ENCODE assay signal across 1 mouse cellular context in the genomic region with DNA sequence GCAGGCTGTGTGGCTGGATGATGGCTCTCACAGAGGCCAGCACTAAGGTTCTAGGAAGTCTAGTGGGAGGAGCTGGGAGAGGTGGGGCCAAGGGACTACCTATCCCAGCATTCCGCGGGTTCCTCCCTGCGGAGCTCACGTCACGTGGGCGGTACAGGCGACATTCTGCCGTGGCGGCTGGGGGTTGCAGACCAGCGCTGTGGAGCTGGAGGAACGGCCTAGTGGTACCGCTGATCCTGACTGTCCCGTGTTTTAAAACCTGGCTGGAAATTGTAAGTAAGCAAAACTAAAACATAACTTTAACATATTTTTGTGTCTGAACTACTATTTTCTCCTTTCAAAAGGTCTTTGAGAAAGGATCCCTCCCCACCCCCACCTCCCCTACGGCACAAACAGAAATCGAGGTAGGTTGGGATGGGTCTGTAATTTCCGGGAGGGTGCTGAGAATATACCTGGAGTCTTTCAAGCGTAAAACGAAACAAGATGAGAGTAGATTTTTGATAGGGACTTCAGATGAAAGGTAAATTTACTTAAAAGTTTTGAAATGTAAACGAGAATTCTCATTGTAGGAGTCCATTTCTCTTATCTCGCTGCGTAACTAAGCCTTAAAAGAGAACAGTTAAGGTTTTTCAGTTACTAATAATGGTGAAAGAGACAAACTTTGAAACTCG.
A peak's percentile ranks its signal among the peaks of the same experiment; 100 is the strongest.
TF ChIP-seq lines count a peak whose summit lies in the region.

No protein-coding gene starts in this region.

TF ChIP-seq in MEL, 35 proteins besides CTCF, POLR2A, EP300 and RAD21 (continued from another document):
- peak; percentile 74; the same call in 1 of the 2 replicates for TF ChIP-seq MAZ (IDR thresholded peaks at IDR 0.05; ENCODE audit: low read depth, low read length)
- TF ChIP-seq MAFK (IDR thresholded peaks at IDR 0.05; ENCODE audit: borderline replicate concordance, low read depth, low read length), result no peak
- TF ChIP-seq MYC (IDR thresholded peaks at IDR 0.05; ENCODE audit: low read depth, low read length), result peak; percentile 77
- peak; percentile 98 for TF ChIP-seq POLR2AphosphoS2 (IDR thresholded peaks at IDR 0.05; ENCODE audit: low read length)
- peak; percentile 90 for TF ChIP-seq HCFC1 (IDR thresholded peaks at IDR 0.05; ENCODE audit: low read depth, low read length)
- peak; percentile 61 for TF ChIP-seq ELF1 (IDR thresholded peaks at IDR 0.05; ENCODE audit: low read depth, low read length)
- TF ChIP-seq KAT2A (conservative IDR thresholded peaks at IDR 0.05; ENCODE audit: low read depth, low read length), result no peak; the same call in 1 of the 2 replicates
- peak; percentile 95 for TF ChIP-seq MXI1 (IDR thresholded peaks at IDR 0.05; ENCODE audit: low read depth, low read length)
- TF ChIP-seq NRF1 (IDR thresholded peaks at IDR 0.05; ENCODE audit: insufficient read depth, low read depth, low read length, poor library complexity, severe bottlenecking), result no peak
- TF ChIP-seq NELFE (IDR thresholded peaks at IDR 0.05; ENCODE audit: low read depth, low read length), result peak; percentile 99
- TF ChIP-seq ZMIZ1 (IDR thresholded peaks at IDR 0.05; ENCODE audit: low read depth, low read length), result peak; percentile 95
- TF ChIP-seq MEF2A (IDR thresholded peaks at IDR 0.05; ENCODE audit: extremely low read depth, insufficient replicate concordance, low read depth, low read length, poor library complexity, severe bottlenecking), result no peak
- peak; percentile 5; the same call in 1 of the 2 replicates for TF ChIP-seq BHLHE40 (IDR thresholded peaks at IDR 0.05; ENCODE audit: borderline replicate concordance, low read depth, low read length)
- no peak for TF ChIP-seq SMC3 (IDR thresholded peaks at IDR 0.05; ENCODE audit: low read depth, low read length)
- peak; percentile 40 to 81; a peak in 3 of 4 replicates for TF ChIP-seq USF2 (IDR thresholded peaks at IDR 0.05; ENCODE audit: borderline replicate concordance in 1 of 2, insufficient read depth in 1 of 2, low read depth in 1 of 2, low read length in 2 of 2)
